In genomic region chr11:23253931-23254330, GRCm38 (mm10) we compare ENCODE assay signal across 20 mouse cellular contexts. TPM values are rescaled to one million over a fixed set of nuclear protein-coding genes. Genes with fewer than 3 reads are reported as not detected.
DNase-seq lines count a peak whose midpoint lies in the region; ATAC-seq lines count a peak whose summit lies in the region.
"Had no signal": no experiment of that assay in that cellular context is flagged by ENCODE, and none has a peak within 500 bp of the region (broad histone marks: within the 10 kb centered on the region; RNA-seq: fewer than 3 reads in every experiment).

No protein-coding gene starts in this region.

- H3K9me3 ChIP-seq in midbrain, embryonic 11.5 days (ENCODE audit: control insufficient read depth, low read length): no peaks in the 10 kb centered on the region
- H3K9me3 ChIP-seq in midbrain, embryonic 14.5 days (ENCODE audit: control insufficient read depth, low read length): no peaks in the 10 kb centered on the region
- H3K9me3 ChIP-seq: embryonic facial prominence, embryonic 13.5 days; embryonic facial prominence, embryonic 15.5 days; forebrain, embryonic 10.5 days; forebrain, embryonic 12.5 days had no signal

- ATAC-seq in midbrain, embryonic 11.5 days (ENCODE audit: low FRiP score): no peak
- no peak for ATAC-seq in midbrain, embryonic 14.5 days (ENCODE audit: low FRiP score, low TSS enrichment)
- ATAC-seq: CD4-positive, CD25-positive, alpha-beta regulatory T cell, adult 4 months; forebrain, embryonic 14.5 days; forebrain, embryonic 16.5 days had no signal

- no peaks in the 10 kb centered on the region for H3K36me3 ChIP-seq in midbrain, embryonic 11.5 days (ENCODE audit: control insufficient read depth, insufficient read depth, low read length)
- H3K36me3 ChIP-seq in midbrain, embryonic 14.5 days (ENCODE audit: control insufficient read depth, insufficient read depth, low read length): no peaks in the 10 kb centered on the region
- H3K36me3 ChIP-seq: embryonic facial prominence, embryonic 13.5 days; embryonic facial prominence, embryonic 15.5 days; forebrain, embryonic 12.5 days had no signal

- no peak overlapping the region for H3K27ac ChIP-seq in midbrain, embryonic 11.5 days (ENCODE audit: low read depth, low read length)
- no peak overlapping the region for H3K27ac ChIP-seq in midbrain, embryonic 14.5 days (replicated peaks; ENCODE audit: low read depth, low read length)

- WGBS in midbrain, embryonic 11.5 days: 93% methylated on average over 4 of the region's 4 CpGs
- WGBS in midbrain, embryonic 14.5 days: 95% methylated on average over 4 of the region's 4 CpGs

- H3K27me3 ChIP-seq in midbrain, embryonic 11.5 days (ENCODE audit: control insufficient read depth, insufficient read depth, low read length): no peaks in the 10 kb centered on the region
- no peaks in the 10 kb centered on the region for H3K27me3 ChIP-seq in midbrain, embryonic 14.5 days (ENCODE audit: control insufficient read depth, insufficient read depth, low read length)
- H3K27me3 ChIP-seq: embryonic facial prominence, embryonic 13.5 days; embryonic facial prominence, embryonic 15.5 days; forebrain, embryonic 12.5 days had no signal

- H3K9ac ChIP-seq in midbrain, embryonic 11.5 days (ENCODE audit: low read length): no peak overlapping the region
- no peak overlapping the region for H3K9ac ChIP-seq in midbrain, embryonic 14.5 days (replicated peaks; ENCODE audit: low read length)
- H3K9ac ChIP-seq: embryonic facial prominence, embryonic 15.5 days had no signal

- peaks cover 4% of the 10 kb centered on the region; the same call in 1 of the 2 replicates for H3K4me1 ChIP-seq in midbrain, embryonic 11.5 days (ENCODE audit: control insufficient read depth, insufficient read depth, low read length)
- H3K4me1 ChIP-seq in midbrain, embryonic 14.5 days (ENCODE audit: control insufficient read depth, insufficient read depth, low read length): 0 out of 2 replicates have a peak, but pooled peaks cover 4% of the 10 kb centered on the region

- DNase-seq in cerebellum, adult 11-12 months: peak; percentile 32
- DNase-seq in cerebellum, adult 8-10 months: no peak
- DNase-seq in cerebellum, adult 9-11 months: peak; percentile 44
- DNase-seq in cerebellum, adult 11 months: no peak
- DNase-seq in heart, adult 11 months: peak; percentile 84
- no peak for DNase-seq in heart, adult 9 months (ENCODE audit: low spot score in 2 of 2)
- DNase-seq in midbrain, embryonic 11.5 days (ENCODE audit: low spot score, missing footprints): peak; percentile 69
- DNase-seq in midbrain, embryonic 14.5 days: no peak
- DNase-seq: adrenal gland, adult 2 months; adrenal gland, postnatal 10 days; adrenal gland, postnatal 25 days; B cell, adult 2 months; embryo, embryonic 11 days had no signal

- no peak overlapping the region for H3K4me3 ChIP-seq in midbrain, embryonic 11.5 days (ENCODE audit: low read depth, low read length)
- no peak overlapping the region for H3K4me3 ChIP-seq in midbrain, embryonic 14.5 days (replicated peaks; ENCODE audit: low read depth, low read length)

- no peak overlapping the region for H3K4me2 ChIP-seq in midbrain, embryonic 11.5 days
- no peak overlapping the region for H3K4me2 ChIP-seq in midbrain, embryonic 14.5 days (ENCODE audit: low read length)

RNA-seq across cellular contexts. Expression of gene Xpo1, which starts 1.9 kb away (rescaled TPM):
- 171 and 184 TPM in 2 replicates for polyA plus RNA-seq in midbrain, embryonic 11.5 days (2014; fragmentation: Nextera tagmentation; extraction: Ambion mirVana)
- 69.0 and 110 TPM in 2 replicates for polyA plus RNA-seq in midbrain, embryonic 14.5 days (2014; fragmentation: Nextera tagmentation; extraction: Ambion mirVana)

RNA-seq across cellular contexts. Expression of gene Usp34, which starts 52.8 kb away (rescaled TPM):
- polyA plus RNA-seq in midbrain, embryonic 11.5 days (2014; fragmentation: Nextera tagmentation; extraction: Ambion mirVana): 31.7 and 34.3 TPM in 2 replicates
- 57.8 and 59.8 TPM in 2 replicates for polyA plus RNA-seq in midbrain, embryonic 14.5 days (2014; fragmentation: Nextera tagmentation; extraction: Ambion mirVana)

Comparison
In these comparisons a context has a peak if more than half of its experiments do, and no peak if none do; other contexts are left out.
1. DNase-seq: peak in cerebellum, adult 11-12 months (single experiment), cerebellum, adult 9-11 months (single experiment), heart, adult 11 months (single experiment) and midbrain, embryonic 11.5 days (single experiment); none in cerebellum, adult 8-10 months (single experiment), cerebellum, adult 11 months (single experiment), heart, adult 9 months (0 of 2) and midbrain, embryonic 14.5 days (single experiment).